In genomic region chr14:29051951-29052835, GRCm38 (mm10) we compare ENCODE assay signal across 20 mouse cellular contexts. TPM values are rescaled to one million over a fixed set of nuclear protein-coding genes. Genes with fewer than 3 reads are reported as not detected.
DNase-seq lines count a peak whose midpoint lies in the region; ATAC-seq lines count a peak whose summit lies in the region.
"Had no signal": no experiment of that assay in that cellular context is flagged by ENCODE, and none has a peak within 500 bp of the region (broad histone marks: within the 10 kb centered on the region; RNA-seq: fewer than 3 reads in every experiment).

No protein-coding gene starts in this region.

- 22% methylated on average over 16 of the region's 16 CpGs for WGBS in heart, embryonic 14.5 days

- no peaks in the 10 kb centered on the region for H3K27me3 ChIP-seq in heart, embryonic 14.5 days (ENCODE audit: control insufficient read depth, insufficient read depth, low read length)
- H3K27me3 ChIP-seq: intestine, embryonic 15.5 days; neural tube, embryonic 12.5 days; Patski had no signal

- H3K27ac ChIP-seq in heart, embryonic 14.5 days (replicated peaks in 1 of 2; ENCODE audit: control insufficient read depth in 1 of 2, insufficient read depth in 1 of 2, low read depth in 2 of 2, low read length in 2 of 2): no peak overlapping the region
- H3K27ac ChIP-seq: hindbrain, embryonic 14.5 days; intestine, embryonic 15.5 days; neural tube, embryonic 12.5 days; stomach, postnatal 0 days had no signal

- 0 out of 2 replicates have a peak overlapping the region, but pooled peaks have one; percentile 2 for H3K4me2 ChIP-seq in heart, embryonic 14.5 days (ENCODE audit: low read length)
- H3K4me2 ChIP-seq: hindbrain, embryonic 14.5 days; intestine, embryonic 15.5 days; neural tube, embryonic 12.5 days had no signal

- H3K4me3 ChIP-seq in heart, embryonic 14.5 days (ENCODE audit: control insufficient read depth in 1 of 2, insufficient read depth in 1 of 2, low read depth in 1 of 2, low read length in 2 of 2): no peak overlapping the region
- H3K4me3 ChIP-seq: intestine, embryonic 15.5 days; neural tube, embryonic 12.5 days had no signal

- H3K9ac ChIP-seq in heart, embryonic 14.5 days (ENCODE audit: low read length): no peak overlapping the region
- H3K9ac ChIP-seq: hindbrain, embryonic 14.5 days; intestine, embryonic 15.5 days; neural tube, embryonic 12.5 days had no signal

- DNase-seq in frontal cortex, postnatal 25 days (ENCODE audit: low spot score in 2 of 2): no peak
- no peak for DNase-seq in heart, adult 18-20 months
- DNase-seq in adrenal gland, adult 8-10 months: peak; percentile 43
- no peak for DNase-seq in right cerebral cortex, postnatal 36 days (ENCODE audit: low spot score in 2 of 2)
- no peak for DNase-seq in adipocyte (ENCODE audit: low spot score)
- DNase-seq: cerebellum, adult 9-11 months; embryo, embryonic 11 days; layer of hippocampus, postnatal 36 days; lung, adult 18-20 months; thymus, postnatal 14 days had no signal

- peaks cover 7 to 9% of the 10 kb centered on the region in 2 experiments; a peak in 3 of 4 replicates for H3K4me1 ChIP-seq in heart, embryonic 14.5 days (ENCODE audit: control insufficient read depth in 2 of 2, insufficient read depth in 2 of 2, low read length in 2 of 2)
- H3K4me1 ChIP-seq: intestine, embryonic 15.5 days; neural tube, embryonic 12.5 days had no signal

- H3K36me3 ChIP-seq in heart, embryonic 14.5 days (ENCODE audit: control insufficient read depth, insufficient read depth, low read length): no peaks in the 10 kb centered on the region
- H3K36me3 ChIP-seq: intestine, embryonic 15.5 days; neural tube, embryonic 12.5 days had no signal

- H3K9me3 ChIP-seq in heart, embryonic 14.5 days (ENCODE audit: control insufficient read depth, low read length): no peaks in the 10 kb centered on the region
- H3K9me3 ChIP-seq: intestine, embryonic 15.5 days; neural tube, embryonic 12.5 days had no signal

- ATAC-seq in frontal cortex, adult (ENCODE audit: low TSS enrichment): peak; percentile 34; the same call in 1 of the 2 replicates
- no peak for ATAC-seq in heart, embryonic 14.5 days (ENCODE audit: insufficient number of reproducible peaks, insufficient read depth, low FRiP score, low read depth)
- ATAC-seq: forebrain, embryonic 14.5 days; intestine, embryonic 15.5 days; Patski had no signal

RNA-seq across cellular contexts. Expression of gene Lrtm1, which starts 34.2 kb away (rescaled TPM):
- polyA plus RNA-seq in heart, embryonic 14.5 days (2014; fragmentation: Nextera tagmentation; extraction: Ambion mirVana): 2.1 TPM in 2 replicates
- total RNA-seq in heart, adult 18-20 months (2021): 100 to 1,000 TPM; 214 to 234 TPM
- total RNA-seq in adrenal gland, adult 8-10 months (2022): under 1 TPM in 3 of 4 experiments, not detected in 1; 0.03 to 0.17 (median 0.06) TPM
- total RNA-seq: layer of hippocampus, postnatal 36 days; left cerebral cortex, postnatal 36 days; megakaryocyte-erythroid progenitor cell, adult 5-6 weeks had no signal
- polyA plus RNA-seq: forebrain, embryonic 14.5 days; intestine, embryonic 15.5 days; Patski; stomach, postnatal 0 days had no signal

Comparison
In these comparisons a context has a peak if more than half of its experiments do, and no peak if none do; other contexts are left out.
1. RNA of gene Lrtm1, which starts 34.2 kb away (total RNA-seq): 214 to 234 TPM in heart, adult 18-20 months; 0.03 to 0.17 TPM in adrenal gland, adult 8-10 months; every median in the first group is over 100 times any median in the second.